Mouse (Mus musculus): ENCODE results near the gene Cpm. TPM values are rescaled to one million over a fixed set of nuclear protein-coding genes. Genes with fewer than 3 reads are reported as not detected.
"Not testable (repeated sequence)": the region's sequence is repeated elsewhere in the genome, so short reads cannot be mapped to it uniquely, and the experiment has no call there.

The Cpm gene
- polyA plus RNA-seq, 2 experiments from 2014 or later: 19.3 to 23.3 TPM

DNA sequence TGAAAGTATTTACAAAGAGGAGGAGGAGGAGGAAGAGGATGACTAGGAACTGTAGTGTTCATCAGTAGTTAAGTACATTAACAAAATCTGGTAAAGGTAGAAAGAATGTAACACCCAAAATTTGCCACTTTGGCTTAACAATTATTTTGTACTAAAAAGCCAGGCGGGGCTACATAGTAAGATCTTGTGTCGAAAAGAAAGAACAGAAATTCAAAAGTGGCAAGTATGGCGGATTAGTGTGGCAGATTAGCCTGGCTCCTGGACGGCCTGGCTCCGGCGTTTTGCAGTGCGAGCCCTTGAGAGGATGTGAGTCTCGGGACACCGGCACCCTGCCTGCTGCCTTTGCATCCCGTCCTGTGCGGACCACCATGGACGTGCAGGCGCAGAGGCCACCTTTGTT is 35.4 kb upstream of the Cpm start:
- ATAC-seq: no peak

DNA sequence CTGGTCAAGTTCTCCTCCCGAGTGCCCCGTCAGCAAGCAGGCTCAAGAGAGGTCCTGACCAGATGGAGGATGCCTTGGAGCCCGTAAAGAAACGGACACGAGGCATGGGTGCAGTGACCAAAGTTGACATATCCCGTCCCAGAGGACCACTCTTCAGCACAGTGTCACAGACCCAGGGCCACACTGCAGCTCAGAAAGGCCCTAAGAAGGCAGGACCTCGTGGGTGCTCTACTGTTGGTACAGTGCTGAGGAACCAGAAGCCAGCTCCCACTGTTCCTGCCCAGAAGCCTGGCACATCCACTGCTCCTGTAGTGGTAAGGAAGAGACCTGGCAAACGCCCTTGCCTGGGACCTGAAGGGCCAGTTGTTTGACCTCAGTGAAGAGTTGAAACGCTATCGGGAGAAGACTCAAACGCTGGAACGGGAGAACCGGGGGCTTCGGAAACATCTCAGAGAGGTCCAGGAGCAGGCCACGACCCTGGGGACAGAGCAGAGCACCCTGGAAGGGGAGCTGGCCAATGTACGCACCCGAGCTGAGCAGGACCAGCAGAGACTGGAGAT is 34.9 kb upstream of the Cpm start:
- no peak for ATAC-seq

DNA sequence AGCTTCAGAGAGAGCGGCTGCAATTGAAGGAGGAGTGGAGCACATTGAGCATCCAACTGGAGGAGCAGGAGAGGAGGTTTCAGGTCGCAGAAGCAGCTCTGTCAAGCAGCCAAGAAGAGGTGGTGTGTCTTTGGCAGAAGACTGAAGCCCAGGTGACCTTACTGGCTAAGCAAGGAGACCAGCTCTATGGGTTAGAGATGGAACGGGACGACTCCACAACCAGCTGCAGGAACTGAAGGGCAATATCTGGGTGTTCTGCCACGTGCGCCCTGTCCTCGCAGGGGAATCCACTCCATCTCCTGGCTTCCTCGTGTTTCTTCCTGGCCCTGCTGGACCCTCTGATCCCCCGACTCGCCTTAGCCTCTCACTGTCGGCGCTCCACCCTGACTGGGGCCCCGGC is 34.4 kb upstream of the Cpm start:
- ATAC-seq: no peak

DNA sequence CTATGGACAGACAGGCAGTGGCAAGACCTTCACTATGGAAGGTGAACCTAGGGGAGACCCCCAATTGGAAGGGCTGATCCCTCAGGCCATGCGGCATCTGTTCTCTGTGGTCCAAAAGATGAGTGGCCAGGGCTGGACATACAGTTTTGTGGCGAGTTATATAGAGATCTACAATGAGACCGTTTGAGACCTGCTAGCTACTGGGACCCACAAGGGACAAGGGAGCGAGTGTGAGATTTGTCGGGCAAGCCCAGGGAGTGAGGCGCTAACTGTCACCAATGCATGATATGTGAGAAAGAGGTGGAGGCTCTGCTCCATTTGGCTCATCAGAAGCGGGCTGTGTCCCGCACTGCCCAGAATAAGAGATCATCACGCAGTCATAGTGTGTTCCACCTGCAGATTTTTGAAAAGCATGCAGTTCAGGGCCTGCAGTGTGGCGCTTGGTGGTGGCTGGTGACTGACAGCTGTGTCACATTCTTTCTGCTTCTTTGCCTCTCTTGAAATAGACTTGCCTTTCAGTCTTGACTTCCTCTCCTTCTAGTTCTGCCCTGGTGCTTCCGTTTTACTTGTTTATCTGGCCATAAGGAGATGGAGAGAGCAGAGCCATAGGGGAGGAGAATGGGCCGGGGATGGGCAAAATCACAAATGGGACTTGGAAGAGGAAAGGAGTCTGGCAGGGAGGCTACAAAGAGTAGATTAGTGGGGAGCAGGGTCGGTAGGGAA is 33.7 kb upstream of the Cpm start:
- no peak for ATAC-seq

DNA sequence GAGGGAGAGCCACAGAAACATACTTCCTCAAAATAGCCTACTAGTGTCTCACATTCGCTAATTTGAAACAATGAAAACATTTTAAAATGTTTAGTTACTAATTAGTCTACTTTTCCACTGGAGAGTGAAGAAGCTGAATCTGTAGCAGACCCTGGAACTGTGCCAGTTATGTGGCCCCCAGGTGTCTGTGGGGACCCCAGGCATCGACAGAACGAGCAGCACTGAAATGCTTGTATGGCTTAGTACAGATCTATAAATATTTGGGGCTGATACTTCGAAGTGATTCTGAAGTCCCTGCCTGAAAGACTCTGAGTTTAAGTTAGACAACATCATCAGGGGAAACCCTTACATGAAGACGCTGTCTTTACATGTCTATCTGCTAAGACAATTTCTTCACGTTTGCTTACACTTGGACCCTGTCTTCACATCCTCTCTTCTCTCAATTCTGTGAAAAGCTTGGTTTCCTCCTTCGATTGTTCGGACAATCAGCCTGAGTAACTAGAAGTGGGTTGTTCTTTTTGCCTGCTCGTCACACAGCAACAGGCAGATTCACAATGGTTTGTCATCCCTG is 33.0 kb upstream of the Cpm start:
- no peak for ATAC-seq

DNA sequence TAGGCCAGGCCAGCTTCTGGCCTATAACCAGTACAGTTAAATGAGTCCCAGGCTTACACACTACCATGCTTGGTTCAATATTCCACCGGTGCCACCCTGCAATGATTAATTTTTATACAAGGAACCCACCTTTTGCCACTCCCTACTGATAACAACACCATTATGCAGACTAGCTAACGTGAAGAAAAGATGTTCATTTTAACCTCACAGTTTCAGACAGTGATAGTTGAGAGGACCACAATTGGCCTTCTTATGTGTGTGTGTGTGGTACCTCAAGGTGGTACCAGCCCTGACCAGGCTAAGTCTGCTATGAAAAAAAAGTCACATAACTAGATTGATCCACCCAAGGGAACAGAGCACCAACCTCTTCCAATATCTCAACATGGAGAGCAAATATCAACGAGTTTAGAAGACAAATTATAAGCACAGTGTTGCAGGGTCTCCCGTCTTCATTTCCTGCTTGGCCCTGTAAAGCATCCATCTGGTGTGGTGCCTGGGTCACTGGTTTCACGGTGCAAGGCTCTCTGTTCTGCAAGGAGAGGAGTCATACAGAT is 32.5 kb upstream of the Cpm start:
- ATAC-seq: no peak

DNA sequence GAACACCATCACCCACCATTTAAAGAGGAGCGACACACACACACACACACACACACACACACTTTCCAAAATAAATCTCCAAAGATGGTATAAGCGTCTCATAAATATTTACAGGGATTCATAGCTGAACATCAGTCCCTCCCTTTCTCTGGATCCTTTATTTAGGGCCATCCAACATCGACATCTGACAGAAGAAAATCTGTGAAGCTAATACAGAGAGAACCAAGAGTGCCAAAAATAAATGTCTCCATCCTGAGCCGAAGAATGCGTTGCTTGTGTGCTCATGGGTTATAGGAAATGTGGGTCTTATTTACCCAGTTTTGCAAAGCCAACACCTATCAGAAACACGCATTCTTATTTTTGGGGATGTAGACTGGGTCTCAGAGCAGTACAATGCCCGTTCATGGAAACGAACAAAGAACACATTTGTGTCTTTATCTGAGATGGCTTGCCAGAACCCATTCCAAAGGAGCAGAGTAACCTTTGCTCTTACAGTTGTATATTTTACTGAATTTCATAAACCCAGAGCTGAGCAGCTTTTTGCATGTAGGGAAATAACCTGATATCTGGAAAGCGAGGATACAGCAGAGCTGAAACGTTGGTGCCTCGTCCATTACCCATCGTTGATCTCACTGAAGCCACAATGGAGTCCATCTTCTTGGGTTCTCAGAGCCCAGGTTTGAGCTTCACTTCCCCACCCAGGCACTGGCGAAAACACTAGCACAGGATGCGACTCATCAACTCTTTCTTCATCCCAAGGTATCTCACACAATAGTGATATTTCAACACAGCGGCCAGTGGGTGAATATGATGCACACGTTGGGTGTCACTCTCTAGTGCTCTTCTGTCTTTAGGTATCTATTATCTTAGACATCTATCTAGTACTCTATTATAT is 31.7 kb upstream of the Cpm start:
- not testable (repeated sequence) for ATAC-seq

DNA sequence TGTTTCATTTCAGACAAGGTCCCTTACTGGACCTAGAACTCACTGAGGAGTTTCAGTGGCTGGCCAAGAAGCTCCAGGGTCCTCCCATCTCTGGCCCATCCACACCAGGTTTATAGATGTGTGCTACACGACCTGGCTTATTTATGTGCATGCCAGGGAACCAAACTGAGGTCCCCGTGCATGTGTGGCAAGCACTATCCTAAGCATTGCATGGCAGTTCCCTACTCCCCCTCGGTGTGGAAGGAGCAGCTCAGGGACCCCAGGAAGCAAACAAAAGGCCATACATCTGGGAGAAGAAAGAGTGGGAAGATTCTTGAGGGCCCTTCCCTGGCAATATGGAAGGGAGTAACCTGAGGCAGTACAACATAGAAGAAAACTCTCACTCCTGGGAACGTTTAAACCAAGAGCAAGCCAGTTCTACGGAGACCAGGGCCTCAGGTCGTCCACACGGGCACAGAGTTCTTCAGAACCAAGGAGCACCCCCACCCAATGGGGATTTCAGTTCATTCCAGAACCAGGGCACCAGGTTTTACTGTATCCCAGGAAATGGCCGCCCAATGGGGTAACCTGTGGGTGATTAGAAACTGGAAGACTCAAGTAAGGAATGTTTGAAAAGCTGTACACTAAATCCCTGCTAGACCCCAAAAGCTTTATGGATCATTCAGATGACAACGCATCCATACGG is 30.9 kb upstream of the Cpm start:
- no peak for ATAC-seq

DNA sequence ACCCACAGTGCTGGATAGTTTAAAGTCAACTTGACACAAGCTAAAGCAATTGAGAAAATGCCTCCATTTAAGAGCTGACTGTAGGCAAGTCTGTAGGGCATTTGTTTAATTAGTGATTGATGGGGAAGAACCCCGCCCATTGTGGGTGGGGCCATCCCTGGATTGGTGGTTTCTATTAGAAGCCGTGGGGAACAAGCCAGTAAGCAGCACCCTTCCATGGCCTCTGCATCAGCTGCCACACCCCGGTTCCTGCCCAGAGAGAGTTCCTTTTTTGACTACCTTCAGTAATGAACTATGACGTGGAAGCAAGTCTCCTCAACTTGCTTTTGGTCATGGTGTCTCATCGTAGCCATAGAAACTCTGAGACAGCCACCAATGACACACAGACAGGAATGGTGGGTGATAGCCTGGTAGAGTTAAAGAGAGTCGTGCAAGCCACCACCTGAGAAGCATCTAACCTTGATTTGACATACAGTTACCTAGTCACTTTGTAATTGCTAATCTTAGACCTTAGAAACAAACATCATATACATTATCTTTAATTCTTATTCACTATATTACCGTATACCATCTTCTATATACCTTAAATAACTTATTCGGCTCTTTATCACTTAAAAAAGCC is 30.2 kb upstream of the Cpm start:
- ATAC-seq: not testable (repeated sequence)

DNA sequence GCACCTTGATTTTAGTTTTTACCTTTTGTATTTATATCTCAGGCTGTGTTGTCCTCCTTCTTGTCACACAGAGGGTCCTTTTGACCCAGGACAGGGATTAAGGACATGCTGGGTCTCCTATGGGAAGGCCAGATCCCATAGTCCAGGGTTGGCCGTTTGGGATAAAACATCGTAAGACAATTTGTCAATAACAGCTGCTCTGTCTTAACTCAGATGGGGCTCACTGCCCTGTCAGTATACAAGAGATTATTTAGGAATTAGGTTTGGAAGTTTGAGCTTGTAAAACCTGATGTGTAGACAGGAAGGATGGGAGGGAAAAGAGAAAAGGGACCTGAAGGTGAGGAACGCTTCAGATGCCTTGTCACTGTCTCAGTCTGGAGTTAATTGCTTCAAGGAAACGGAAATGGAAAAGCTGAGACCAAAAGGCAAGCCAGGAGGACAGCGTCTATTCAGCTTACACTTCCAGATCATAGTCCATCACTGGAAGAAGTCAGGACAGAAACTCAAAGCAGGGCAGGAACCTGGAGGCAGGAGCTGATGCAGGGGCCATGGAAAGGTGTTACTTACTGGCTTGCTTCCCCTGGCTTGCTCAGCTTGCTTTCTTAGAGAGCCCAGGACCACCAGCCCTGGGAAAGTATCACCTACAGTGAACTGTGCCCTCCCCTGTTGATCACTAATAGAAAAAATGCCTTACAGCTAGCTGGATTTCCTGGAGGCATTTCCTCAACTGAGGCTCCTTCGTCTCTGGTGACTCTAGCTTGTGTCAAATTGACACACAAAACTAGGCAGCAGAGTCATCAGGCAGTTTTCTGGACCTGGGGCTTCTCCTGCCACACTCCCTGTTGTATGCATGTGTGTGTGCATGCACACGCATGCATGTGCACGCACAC is 27.9 kb upstream of the Cpm start:
- no peak for ATAC-seq

DNA sequence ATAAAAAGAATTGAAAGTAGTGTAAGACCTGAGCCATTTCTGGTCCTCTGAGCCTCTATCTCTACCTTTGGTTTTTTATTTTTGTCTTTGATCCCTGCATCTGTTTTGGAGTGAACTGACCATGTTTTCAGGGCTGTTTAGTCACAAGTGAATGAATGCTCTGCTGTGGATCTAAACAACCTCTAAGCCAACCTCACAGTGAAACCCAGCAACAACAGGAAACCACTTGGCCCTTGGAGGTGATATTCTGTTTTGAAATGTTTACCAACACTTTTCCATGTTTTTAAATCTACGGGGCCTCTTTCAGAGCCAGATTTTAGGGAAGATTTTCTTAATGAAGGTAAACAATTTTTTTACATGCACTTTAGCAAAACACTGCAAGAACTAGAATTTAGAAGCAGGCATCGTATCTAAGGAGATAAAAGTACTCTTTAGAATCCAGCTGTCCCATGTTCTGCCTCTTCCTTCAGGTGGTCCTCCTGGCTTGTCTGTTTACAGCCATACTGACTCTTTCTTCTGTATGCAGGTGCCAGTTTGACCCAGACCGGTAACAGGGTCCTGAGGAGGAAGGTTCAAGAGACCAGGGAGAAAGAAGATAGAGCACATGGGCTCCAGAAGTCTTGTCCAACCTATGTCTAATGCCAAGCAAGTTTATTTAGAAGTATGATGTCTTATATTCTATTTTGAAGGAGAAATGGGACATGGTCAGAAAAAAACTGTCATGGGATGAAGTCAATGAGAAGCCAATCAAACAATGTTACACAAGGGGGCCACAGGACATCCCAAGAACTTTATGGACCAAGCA is 26.8 kb upstream of the Cpm start:
- no peak for ATAC-seq

DNA sequence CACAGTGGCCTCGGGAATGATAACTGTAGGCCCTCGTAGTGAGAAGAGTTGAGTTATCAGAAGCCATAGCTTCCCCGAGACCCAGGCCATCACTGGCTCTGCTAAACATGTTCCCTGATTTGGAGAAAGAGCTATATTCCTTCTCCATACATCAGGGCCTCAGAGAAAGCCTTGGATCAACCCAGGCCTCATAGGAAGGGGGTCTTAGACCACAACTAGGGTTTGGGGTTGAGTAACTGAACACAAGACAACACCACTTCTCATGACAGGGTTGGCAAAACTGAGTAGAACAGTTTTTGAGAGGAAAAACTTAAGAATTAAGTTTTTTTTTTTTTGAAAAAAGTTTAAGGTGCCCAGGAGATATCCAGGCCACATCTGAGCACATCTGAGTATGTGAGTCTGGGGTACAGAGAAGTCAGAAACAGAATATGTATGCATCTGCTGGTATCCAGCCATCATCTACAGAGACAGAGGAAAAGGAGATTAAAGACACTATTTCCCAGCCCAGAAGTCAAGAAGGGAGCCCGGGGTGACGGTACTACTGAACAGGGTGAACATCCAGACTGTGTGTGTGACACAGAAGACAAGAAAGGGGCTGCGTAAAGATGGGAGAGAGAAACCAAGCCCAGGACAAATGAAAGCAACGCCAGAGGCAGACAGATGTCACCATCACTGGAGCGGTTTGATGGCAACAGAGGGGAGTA is 26.0 kb upstream of the Cpm start:
- no peak for ATAC-seq

DNA sequence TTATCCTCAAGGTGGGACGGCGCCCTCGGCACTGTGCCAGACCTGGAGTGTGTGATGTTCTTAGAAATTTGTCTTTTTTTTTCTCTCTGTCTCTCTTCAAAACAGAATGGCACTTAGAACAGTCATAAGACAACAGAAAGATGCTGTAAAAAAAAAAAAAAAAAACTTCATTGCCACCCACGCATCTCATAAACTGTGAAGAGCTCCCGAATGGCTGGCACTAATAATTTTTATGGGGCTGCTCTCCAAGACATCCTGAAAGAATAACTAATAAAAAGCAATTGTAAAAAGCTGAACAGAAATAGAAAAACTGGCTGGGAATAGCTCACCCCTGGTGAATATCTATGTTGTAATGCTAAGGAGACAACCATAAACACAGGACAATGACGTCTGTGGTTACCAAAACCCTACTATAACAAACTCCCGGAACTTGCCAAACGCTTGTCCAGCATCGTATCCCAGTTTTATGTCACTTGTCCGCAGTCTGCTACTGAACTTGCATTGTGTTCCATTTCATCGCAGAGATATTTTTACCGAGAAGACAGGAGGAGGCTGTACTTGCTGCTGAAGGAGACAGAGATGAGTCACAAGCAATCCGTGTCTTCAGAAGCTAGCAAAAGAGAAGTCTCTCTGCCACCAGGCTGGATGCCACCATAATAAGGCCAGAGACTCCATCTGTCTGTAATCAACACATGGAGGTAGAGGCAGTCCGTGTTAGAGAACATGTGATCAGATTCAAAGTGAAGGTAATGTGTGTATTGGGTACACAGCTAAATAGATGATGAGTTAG is 25.3 kb upstream of the Cpm start:
- no peak for ATAC-seq

DNA sequence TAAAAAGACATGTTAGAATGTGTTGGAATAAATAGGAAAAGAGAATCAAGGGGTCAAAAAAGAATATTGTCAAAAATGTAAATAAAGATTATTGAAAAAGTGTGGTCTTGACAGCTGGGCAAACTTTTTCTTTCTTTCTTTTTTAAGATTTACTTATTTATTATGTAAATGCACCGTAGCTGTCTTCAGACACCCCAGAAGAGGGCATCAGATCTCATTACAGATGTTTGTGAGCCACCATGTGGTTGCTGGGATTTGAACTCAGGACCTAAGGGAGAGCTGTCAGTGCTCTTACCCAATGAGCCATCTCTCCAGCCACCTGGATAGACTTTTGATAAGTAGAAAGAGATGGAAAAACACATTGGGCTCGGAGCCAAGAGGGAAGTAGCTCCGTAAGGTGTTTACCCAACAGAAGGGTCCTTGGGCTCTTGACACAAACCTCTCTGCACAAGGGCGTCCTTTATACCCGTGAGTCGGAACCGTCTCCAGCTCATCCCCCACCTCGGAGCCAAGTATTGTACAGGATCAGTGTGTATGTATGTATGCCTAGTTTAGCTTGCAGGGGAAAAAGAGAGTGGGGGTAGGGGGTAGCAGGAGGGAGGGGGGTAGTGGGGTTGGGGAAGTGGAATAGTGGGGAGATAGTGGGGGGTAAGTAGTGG is 24.5 kb upstream of the Cpm start:
- ATAC-seq: no peak

DNA sequence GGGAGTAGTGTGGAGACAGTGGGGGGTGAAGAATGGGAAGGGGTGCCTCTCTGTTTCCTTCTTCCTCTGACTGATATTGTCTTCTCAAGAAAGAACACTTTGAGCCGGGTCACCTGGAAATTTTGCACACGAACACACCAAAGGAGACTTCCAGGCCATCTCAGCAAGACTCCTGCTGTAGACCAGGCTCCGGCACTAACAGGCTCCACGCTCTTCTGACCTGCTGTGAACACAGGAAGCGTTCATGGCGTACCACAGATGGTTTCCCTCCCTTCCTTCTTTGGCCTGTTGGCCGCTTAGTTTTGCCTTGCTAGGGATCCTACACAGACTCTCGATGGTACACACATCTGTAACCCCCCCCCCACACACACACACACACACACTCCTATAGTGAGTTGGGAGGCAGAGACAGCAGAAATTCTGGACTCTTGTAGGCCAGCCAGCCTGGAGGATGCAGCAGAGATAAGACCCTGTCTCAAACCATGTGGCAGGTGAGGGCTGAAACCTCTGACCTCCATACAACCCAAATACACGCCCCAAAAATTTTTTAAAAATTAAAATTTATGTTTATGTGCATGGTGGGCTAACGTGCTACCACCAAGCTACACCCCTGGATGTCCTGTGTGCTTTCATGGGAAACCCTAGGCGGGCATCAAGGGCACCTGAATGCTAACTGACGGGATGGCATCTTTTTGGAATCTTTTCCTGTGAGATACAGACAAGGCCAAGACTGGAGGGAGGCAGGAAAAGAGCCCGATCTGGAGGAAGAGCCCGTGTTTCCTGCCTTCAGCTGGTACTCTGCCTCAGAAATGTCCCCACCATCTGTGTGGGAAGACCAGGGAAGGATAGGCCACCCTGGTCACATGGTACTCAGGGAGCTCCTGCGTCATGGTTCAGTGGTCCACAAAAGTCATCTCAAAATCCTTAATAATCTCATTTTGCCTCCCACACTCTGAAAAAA is 23.7 kb upstream of the Cpm start:
- no peak for ATAC-seq

DNA sequence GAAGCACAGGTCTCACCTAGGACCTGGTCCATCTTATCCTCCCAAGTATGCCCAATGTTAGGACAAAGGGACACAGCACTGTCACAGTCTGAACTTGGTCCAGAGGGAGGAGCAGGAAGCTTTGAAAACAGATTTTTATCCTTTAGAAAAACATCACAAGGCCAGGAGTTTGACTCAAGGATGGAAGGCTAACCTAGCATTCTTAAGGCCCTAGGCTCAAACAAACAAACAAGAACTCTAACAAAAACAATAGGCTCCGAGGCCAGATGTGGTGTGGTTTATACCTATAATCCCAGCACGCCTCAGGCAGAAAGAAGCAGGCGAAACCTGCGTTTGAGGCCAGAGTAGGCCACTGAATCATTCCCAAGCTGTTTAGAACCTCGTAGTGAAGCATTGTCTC is 22.9 kb upstream of the Cpm start:
- no peak for ATAC-seq
